Mouse (Mus musculus): ENCODE data around the gene Ppp1r1c.
"Not testable (repeated sequence)": the region's sequence is repeated elsewhere in the genome, so short reads cannot be mapped to it uniquely, and the experiment has no call there.

Ppp1r1c gene

DNA sequence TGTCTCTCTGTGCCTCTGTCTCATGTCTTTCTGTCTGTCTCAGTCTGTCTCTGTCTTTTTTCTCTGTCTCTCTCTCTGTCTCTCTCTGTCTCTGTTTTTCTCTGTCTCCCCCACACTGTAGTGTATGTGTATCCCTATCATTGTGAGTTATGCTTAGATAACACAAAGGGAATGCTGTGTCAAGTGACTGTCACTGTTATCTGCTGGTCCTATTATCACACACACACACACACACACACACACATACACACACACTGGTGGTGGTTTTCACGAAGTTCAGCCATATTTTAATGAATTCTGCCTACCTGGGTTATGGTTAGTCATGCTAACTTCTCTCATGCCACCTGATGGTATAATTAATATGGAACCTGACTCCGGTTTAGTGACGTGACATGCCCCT is 44.1 kb downstream of the Ppp1r1c start:
- no peak for DNase-seq

DNA sequence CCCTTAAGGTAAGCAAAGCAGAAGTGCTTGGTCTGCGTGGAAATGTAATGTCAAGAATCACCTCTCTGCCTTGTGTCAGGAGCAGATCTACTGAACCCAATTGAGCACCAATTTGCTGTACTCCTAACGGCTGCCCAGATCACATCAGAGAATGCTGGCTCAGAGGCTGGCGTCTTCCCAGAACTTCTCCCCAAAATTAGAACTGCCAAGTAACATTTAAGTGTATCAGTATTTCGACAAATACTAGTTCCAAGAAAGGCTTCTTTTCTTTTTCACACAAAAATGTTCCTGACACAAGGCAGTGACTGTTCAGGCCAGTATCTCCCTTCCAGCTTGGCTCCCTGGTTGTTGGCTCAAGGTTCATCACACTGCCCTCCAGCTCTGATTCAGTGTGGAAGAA is 52.4 kb downstream of the Ppp1r1c start:
- DNase-seq = no peak

DNA sequence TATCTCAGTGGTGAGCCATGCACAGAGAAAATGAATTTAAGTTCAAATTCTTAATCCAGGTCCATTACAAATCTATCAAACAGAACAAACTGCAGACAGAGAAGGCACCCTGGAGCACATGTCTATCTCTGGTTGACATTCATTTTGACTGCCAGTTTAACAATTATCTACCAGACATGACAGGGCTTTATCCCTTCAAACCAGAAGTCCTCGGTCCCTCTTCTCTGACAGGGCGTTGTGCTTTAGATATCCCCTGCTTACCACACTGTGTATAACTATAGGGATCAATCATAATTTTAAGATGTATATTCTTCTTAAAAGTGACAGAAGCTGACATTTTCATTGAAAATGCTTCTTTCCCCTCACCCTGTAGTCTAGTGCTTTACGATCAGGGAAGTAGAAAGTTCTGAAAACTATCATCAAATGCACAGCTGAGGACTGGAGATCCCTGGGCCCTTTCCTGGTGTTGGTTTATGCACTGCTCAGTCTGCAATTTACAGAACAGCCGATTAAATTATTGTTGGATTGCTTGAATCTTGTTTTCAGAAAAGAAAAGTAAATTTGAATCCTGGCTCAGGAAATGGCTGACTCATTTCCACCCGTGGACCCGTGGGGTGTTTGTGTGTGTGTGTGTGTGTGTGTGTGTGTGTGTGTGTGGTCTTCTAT is 55.3 kb downstream of the Ppp1r1c start:
- no peak for DNase-seq

DNA sequence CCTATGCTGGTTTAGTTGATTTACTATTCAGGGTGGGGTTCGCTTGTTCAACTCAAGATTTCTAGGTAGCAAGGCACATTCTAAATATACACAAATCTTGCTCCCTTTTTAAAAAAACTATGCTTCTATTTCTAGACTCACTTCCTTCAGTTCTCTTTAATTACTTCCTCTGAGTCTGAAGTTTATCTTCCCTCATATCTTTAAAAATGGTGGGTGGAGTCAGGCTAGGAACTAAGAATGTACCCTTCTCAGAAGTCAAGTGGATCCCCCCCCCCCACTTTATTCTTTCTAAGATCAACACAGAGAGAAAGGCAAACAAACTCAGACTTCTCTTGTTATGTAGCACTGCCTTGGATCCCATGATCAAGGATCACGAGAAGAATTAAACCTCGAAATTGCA is 57.5 kb downstream of the Ppp1r1c start:
- DNase-seq = no peak

DNA sequence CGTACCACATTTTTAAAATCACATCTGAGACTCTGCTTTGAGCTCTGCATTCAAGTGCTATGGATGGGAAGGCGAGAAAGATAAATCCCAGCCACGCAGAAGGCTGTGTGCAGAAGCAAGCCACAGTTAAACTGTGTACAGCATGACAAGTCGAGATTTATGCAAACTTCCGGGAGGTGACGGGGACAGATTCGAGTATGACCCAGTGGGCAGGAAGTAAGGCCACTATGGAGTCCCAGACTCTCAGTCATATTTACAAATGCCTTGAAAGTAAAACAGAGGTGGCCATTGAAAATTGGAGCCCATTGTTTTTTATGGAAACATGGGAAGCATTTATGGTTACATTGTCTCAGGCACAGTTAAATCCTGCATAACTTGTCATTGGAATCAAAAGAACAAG is 58.1 kb downstream of the Ppp1r1c start:
- DNase-seq = no peak

DNA sequence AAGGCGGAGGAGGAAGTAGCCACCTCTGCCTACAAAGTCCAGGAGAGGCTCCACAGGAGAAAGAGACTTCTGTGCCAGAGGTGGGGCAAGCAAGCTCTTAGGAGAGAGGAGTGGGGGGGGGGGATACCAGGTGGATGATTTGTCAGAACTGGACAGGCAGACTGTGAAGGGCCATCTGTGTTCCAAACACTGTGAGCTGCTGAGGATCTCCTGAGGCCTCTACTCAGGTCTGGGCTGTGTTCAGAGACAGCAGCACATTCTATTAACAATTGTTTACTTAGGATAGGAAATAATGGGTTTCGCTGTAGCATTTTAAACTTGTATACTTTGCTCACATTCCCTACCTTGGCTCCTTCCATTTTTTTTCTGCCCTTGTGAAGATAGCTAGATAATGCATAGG is 61.0 kb downstream of the Ppp1r1c start:
- DNase-seq = peak in 1 of 2 experiments; percentile 4

DNA sequence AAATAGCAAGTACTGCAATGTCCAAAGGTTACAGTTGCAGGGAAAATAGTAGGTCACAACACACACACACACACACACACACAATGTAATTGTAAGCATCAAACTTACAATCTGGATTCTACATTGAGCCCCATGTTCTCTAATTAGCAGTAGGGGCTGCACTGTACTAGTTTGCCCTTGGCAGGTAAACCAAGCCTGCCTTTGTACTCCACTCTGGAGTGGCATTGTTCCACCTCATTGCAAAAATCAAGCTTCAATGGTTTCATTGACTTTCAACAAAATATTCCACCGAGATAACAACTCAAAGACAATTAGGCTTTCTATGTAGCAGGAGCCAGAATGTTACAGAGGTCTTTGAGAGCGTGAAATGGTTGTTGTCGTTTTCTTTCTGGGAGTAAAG is 62.7 kb downstream of the Ppp1r1c start:
- DNase-seq = no peak

DNA sequence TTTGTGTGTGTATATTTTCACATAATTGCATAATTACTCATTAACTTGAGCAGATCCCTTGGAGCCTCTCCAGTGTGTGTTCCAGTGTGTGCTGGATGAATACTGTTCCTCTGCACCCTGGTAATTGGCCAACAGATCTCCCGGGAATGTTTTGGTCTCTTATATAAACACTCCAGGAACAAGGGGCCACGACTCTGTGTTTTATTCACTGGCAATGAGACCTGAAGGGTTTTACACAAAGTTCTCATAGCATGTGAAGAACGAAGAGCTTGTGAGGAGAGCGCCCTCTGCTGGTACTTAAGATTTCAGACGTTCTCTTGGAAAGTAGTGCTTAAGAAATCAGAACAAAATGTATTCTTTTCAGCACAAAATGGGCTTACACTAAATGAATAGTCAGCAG is 66.8 kb downstream of the Ppp1r1c start:
- peak; percentile 57 to 81 for DNase-seq

DNA sequence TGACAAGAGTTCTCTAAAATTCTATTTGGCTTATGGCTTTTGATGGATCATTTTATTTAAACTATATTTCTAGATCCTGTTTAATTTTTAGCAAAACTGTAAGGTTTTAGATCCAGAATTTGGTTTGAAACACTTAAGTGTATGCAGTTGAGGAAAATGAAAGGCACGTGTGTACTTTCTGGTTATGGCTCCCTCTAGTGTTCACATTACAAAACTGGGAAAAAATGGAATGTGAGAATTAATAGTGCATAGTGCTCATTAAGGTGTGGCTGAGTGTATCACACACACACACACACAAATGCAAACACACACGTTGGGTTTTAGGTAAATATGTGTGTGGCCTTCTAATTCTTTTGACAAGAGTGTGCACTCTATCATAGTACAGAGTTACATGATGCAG is 70.2 kb downstream of the Ppp1r1c start:
- DNase-seq = no peak

DNA sequence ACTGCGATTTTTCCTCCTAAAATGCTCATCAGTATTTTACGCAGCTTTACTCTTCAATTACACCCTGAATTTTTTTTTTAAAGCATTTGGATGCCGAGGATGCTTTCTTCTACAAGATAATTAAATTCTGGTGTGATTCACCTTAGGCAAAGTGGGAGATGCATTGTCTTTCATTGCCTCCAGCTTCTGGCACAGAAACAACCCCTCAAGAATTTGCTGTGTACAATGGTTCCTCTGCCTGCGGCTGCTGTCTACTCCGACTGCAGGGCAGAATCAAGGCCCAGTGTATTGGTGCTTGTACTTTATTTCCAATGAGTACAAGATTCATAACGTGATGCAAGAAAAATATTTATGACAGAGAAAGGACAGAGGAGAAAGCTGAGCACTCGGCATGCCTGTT is 73.2 kb downstream of the Ppp1r1c start:
- DNase-seq = no peak

DNA sequence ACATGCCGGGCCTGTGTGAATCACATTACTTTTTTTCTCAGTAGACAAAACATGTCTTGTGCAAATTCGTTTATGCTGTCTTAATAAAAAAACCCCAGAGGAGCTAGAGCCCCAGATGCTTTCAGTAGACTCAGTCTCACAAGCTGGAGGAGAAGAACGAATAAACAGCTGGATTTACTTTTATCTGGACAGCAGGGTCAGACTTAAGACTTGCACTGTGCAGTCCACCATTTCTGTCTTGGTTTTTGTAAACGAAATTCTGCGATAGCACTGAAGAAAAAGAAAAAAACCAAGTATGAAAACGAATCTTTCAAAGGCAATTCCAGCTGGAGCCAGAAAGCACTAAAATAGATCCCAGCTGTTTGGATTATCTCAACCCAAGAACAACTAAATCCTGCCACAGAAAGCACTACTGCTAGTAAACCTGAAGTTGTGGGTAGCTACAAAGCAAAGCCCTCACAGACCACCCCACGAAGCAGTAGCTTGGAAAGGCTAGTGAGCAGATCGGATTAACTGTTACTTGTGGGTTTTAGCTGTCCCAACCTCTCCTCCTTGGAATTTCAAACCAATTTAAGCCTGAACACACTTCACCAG is 78.1 kb downstream of the Ppp1r1c start:
- DNase-seq = no peak

DNA sequence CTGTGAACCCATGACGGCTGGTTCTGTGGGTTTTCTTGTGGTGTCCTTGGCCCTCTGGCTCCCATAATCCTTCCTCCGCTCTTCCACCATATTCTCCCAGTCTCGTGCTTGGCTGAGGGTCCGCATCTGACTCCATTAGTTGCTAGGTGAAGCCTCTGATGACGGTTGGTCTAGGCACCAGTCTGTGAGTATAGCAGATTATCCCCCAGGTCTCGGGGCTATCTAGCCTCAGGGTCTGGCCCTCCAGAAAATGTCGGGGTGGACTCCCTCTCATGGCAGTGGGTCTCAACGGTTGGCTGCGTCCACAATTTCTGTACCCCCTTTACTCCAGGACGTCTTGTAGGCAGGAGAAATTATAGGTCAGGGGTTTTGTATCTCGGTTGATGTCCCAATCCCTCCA is 78.9 kb downstream of the Ppp1r1c start:
- no peak for DNase-seq

DNA sequence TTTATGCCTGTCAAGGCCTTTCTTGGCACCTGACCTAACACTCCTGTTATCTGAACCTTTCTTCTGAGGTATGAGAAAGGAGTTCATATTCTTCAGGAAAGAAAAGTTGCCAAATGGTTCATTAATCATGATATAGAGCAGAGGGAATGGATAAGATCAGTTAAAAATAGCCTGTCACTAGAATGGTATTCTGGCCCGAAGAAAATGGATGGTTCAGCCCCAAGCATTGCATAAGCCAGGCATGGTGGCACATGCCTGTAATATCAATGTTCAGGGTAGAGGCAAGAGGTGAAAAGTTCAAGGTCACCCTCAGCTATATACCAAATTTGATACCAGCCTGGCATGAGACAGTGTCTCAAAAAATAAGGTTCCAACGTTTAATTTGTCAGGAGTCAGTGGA is 85.6 kb downstream of the Ppp1r1c start:
- no peak for DNase-seq

DNA sequence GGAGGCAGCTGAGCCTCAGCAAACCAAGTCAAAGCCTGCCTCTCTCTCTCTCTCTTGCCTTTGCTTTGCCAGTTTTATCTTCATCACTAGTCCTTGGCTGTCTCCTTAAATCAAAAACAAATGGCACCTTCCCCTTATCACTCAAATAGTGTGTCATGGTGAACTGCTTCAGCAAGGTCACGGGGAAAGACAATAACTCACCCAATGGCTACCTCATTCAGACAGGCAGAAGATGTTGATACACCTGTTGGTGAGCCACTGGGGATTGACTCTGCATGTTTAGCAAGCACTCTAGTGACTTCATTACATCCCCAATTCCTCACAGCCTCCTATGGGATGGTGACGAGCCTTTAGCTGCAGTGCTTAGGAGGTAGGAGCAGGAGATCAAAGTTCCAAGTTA is 89.9 kb downstream of the Ppp1r1c start:
- no peak for DNase-seq

DNA sequence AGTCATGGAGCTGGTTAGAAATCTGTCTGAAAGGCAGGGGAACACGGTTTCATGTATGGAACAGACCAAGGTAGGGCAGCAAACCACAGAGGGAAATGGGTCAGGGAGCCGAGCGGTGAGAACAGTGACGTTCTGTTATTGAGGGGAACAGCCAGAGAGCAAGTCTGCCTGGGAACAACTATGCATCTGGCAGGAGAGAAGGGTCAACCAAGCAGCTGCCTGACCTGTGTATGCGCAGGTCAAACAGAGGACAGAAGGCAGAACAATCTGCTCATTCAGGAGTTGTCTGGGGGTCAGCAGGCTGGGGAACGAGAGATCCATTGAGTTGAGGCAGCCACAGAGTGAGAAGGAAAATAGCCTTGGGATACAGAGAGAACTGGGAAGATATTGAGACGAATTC is 91.0 kb downstream of the Ppp1r1c start:
- DNase-seq = no peak

DNA sequence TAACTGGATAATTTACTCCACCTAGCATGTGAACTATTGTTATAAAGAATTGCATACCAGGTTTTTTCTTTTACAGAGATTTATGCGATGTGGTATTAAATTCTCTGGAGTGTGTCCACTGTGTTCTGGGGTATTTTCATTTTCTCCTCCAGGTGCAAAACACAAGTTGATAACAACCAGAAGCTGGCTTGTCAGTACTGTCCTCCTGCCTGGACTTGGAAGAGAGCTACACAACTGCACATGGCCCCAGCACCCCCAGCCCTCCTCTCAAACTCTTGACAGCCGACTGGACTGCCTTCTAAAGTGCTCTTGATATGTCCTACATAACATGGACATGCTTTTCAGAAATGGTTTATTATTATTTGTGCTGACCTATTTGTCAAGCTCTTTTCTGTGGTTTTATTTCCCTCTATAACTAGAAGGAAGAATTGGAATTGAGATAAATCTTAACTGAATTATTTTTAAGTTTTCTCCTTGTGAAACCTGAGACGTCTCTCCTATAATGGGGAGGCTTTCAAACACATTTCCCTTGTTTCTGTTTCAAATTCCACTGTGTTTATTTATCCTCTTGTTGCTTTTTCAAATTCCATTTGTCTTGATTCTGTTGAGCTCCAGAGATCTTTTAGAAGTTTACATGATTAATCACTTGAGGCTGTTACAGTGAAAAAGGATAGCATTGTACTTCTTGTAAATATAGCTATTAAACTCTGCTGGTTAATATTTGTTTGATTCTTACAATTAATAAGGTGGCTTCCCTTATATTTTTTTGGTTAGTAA is 108.3 kb downstream of the Ppp1r1c start:
- DNase-seq = no peak

DNA sequence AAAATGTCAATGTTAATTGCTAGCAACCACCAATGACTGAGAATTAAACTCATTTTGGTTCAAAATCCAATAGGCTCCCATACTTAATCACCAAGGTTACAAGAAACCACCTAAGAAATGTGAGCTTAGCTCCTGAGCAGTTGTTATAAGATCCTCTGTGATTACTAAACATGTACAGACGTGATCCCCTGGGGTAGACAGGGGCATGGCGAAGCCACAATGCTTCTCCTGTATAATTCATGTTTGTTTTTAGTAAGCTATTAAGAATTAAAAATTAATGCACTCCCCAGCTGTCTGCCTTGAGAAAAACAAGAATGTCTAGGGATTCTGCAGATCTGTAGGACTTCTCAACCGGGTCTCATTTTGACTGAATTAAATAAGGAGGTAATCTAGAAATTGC is 112.0 kb downstream of the Ppp1r1c start:
- DNase-seq = no peak

DNA sequence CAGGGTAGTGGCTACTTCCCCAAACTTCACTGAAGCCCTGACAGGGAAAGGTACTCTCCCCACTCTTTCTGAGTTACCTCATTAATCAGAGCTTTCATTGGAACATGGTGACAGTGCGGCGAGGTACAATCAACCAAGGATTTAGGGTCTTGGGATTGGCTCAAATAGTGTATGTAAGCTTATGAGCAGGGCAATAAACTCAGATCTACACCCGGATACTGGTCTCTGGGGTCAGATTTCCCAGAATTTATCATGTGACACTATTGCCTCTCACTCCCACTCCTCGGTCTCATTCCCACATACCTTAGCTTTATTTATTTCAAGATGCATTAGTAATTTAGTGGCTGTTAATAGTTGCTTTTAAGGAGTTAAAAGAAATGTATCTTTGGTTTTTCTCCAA is 118.3 kb downstream of the Ppp1r1c start:
- DNase-seq = no peak

DNA sequence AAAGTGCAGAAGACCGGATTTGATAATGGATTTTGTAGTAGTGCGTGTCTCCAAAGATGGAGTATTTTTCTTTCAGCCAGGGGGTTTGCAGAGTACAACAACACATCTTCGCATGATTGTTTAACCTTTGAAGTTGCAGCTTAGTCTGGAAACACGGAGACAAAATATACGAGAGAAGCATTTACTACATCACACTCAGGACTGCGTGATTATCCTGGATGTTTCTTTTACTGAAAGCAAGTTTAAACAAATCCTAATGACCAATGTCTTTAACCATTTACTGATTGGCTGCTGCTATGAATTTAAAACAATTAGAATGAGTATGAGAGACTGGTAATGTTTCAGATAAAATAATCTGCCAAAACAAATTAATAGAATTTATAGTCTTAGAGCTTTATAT is 131.5 kb downstream of the Ppp1r1c start:
- DNase-seq = no peak

DNA sequence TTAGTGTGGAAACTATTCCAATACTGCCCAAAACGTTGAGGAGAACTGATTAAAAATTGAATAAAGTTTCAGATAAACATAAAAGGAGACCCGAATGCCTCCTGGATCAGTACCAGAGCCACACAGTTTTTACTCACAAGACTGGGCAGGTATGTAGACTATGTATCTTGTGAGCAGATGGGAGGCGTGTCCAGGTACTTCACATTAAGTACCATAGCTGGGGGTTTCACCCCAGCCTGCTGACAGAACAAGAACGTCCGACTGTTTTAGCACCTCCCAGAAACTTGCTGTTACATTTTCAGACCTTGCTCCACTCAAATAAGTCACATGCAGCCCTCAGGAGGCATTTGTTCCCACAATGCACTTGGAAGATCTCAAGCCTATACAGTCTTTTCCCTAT is 131.9 kb downstream of the Ppp1r1c start:
- no peak for DNase-seq

DNA sequence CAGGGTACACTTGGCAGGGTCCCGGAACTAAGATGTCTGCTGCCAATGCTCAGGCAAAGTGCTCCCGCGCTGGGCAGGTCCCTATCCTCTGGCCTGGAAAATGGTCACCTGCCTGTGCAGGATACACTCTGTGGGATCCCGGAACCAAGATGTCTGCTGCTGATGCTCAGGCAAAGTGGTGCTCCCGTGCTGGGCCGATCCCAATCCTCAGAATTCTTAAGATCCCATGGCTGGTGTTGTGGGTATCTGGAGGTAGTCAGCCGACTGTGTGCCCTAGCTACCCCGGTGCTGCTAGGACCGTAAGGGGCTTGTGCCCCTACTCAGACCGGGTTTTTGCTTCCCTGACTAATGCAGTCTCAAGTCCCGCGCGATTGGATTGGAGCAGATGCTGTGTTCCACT is 139.8 kb downstream of the Ppp1r1c start:
- not testable (repeated sequence) for DNase-seq

DNA sequence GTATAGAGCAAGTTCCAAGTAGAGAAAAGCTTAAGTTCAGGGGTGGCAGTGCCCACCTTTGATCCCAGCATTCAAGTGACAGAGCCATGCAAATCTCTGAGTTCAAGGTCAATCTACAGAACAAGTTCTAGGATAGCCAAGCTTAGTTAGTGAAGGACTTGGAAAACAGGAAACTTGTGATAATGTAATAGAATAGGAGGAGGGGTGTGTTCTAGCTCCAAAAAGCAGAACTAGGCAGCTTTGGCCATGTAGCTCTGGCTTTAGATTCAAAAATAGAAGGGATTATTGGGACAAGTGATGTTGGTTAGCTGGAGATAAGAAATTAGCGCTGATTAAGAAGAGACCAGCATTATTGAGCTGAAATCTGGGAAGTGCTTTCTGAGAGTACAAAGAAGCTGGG is 149.3 kb downstream of the Ppp1r1c start:
- no peak for DNase-seq

DNA sequence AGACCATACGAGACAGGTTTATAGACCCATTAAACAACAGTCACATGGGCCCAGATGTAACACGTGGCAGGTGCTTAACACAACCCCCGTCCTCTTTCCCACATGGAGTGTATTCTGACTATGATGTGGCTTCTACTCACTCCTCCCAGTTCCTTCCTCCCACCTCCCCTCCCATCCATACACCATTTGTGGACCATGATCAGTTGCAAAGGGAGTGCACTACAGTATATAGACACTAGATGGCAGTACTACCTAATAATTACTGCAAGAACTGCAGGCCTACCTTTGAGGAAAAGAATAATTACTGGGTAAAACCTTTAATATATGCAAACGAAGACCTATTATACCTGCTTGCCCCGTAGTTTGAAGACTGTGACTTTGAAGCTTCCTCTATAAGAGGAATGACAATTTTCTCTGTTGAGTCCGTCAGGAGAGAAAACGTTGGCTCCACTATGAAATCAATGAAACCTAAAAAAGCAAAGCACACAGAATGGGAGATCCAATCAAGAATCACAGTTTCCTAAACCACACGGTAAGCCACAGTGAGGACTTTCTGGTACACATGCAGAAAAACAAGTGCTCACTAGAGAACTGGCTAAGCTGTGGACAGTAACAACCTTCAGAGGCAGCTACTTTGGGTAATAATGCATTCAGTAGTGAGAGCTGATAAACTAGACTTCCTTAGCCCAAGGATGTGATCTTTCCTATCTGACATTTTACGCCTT is 157.9 kb downstream of the Ppp1r1c start:
- DNase-seq = peak; percentile 12 to 15
